Mouse (Mus musculus): ENCODE measurements around the gene Gjb5.

DNA sequence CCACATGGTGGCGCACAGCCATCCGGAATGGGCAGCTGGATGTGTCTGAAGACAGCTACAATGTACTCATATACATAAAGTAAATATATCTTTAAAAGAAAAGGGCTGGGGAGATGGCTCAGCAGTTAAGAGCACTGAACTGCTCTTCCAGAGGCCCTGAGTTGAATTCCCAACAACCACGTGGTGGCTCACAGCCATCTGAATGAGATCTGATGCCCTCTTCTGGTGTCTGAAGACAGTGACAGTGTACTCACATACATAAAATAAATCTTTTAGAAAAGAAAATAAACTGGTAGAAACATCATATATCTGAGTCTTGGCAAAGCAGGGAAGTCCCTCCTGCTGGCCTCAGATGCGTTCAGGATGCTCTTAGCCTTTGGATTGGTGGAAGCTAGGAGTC lies 40.8 kb downstream of the Gjb5 start:
- TF ChIP-seq POLR2A (IDR thresholded peaks at IDR 0.05; ENCODE audit: low read depth, low read length) = no peak
- TF ChIP-seq CTCF (IDR thresholded peaks at IDR 0.05; ENCODE audit: extremely low read depth, insufficient read length, insufficient replicate concordance, low read depth, low read length) = no peak

All from small intestine, adult 2 months (tissue).